Mouse (Mus musculus) retina, postnatal 1 day (tissue): ENCODE data around the gene Mrpl53.

Experiments used
- DNase-seq: peaks from one replicate; pipeline ENCODE4 v3.0.0-alpha.2; 2012

Gene Mrpl53

DNA sequence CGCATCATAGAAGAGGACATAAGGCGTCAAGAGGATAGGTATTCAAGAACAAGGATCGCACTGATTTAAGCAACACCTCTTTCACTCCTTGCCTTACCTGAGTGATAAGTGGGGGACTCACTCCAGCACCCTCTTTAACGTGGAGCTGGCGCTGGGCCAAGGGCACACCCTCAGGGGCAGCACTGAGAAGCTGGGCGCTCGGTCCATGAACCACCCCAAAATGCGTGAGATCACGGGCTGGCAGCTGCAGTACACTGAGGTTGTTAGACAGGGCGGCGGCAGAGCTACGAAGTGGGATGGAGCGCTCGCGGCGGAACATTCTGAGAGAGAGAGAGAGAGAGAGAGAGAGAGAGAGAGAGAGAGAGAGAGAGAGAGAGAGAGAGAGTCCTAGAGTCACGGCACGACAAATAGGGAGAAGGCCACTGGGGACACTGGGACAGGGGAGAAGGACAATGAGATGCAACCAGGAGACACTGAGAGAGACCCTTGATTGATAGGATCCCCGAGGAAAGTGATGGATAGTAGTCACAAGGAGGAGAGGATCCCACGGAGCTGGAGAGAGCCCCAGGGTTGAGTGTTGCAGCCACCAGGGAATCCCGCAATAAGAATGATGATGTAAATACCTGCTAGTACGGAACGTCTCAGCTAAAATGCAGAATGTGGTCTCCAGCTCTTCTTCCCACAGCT lies 46.9 kb downstream of the Mrpl53 start:
- peak; percentile 50 for DNase-seq

DNA sequence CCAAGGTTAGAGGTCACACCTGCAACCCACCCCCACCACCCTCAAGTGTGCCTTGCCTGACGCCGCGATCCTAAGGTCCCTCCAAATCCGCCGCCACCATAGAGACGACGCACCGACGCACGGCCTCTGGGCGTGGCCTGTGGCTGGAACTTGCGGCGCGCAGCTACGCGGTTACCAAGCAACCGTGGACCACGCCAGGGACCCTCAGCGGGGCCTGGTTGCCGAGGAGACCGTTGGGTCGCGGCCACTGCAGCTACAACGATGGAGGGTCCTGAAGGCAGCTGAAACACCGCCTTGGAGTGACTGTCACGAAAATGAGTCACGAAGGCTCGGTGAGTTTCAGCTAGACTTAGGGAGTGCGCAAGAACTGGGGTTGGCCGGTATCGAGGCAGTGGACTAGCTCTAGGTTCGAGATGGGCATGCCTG lies 47.4 kb downstream of the Mrpl53 start, which contains the start of the genes Wdr54 and 1700003E16Rik:
Gene Wdr54, minus strand, starts transcription at position 139 of the 426 bp plus-strand sequence.
Gene 1700003E16Rik, plus strand, starts transcription at position 146 of the 426 bp plus-strand sequence.
- DNase-seq: peak; percentile 95

DNA sequence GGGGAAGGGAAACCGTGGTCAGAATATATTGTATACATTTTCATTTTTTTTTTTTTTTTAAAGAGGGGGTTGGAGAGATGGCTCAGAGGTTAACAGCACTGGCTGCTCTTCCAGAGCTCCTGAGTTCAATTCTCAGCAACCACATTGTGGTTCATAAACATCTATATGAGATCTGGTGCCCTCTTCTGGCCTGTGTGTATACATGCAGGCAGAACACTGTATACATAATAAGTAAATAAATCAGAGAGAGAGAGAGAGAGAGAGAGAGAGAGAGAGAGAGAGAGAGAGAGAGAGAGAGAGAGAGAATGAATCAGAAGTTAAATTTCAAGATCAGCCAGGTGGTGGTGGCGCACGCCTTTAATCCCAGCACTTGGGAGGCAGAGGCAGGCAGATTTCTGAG lies 50.6 kb downstream of the Mrpl53 start:
- DNase-seq: peak; percentile 86
